Mouse (Mus musculus): ENCODE measurements around the gene Adk. TPM values are rescaled to one million over a fixed set of nuclear protein-coding genes. Genes with fewer than 3 reads are reported as not detected.

Gene Adk
- polyA plus RNA-seq (2012; rRNA removed), result 25.1 and 27.2 TPM in 2 replicates

GRCm38 (mm10) chr14:21052112-21052780, at the start of gene Adk, which contains the start of gene Ap3m1:
Adk (plus strand) TSS chr14:21052574.
Ap3m1 (minus strand) TSS chr14:21052508.

GRCm38 (mm10) chr14:21481231-21481630, 428.9 kb downstream of the Adk start, which contains the start of gene Kat6b:
Kat6b (plus strand) TSS chr14:21481434.

Other genes with a start within 250 kb of the Adk start
- 1.4 and 1.6 TPM in 2 replicates for gene Plau, start 215.9 kb upstream of the Adk start, polyA plus RNA-seq (2012; rRNA removed)
- 21.0 and 23.1 TPM in 2 replicates for gene Vcl, start 123.2 kb upstream of the Adk start, polyA plus RNA-seq (2012; rRNA removed)
- 75.6 and 83.5 TPM in 2 replicates for gene Ap3m1, start 66 bp upstream of the Adk start, polyA plus RNA-seq (2012; rRNA removed)